Mouse (Mus musculus) heart, adult 8-10 months (tissue): Measurements from ENCODE around the gene Pik3c2g. TPM values are rescaled to one million over a fixed set of nuclear protein-coding genes. Genes with fewer than 3 reads are reported as not detected.
A peak's percentile ranks its signal among the peaks of the same experiment; 100 is the strongest.

ENCODE experiments used
- DNase-seq: peaks from one replicate; pipeline ENCODE4 v3.0.0; 2022; ENCODE audit warnings: low spot score
- total RNA-seq, 4 experiments: library from RNA; stranded (reverse); gene quantifications; 2 replicates each; pipeline ENCODE4 v1.2.4; 2022

The Pik3c2g gene
- total RNA-seq, 4 experiments from 2014 or later: 0.09 to 1.9 TPM; not detected in 2

- no peak for DNase-seq
Observed at GRCm38 (mm10) chr6:139841272-139841671, 254.3 kb downstream of the Pik3c2g start.

- no peak for DNase-seq
Observed at GRCm38 (mm10) chr6:139842626-139843025, 255.6 kb downstream of the Pik3c2g start.

GRCm38 (mm10) chr6:139843531-139843930, 256.5 kb downstream of the Pik3c2g start:
- DNase-seq: no peak

- DNase-seq: no peak
Observed at GRCm38 (mm10) chr6:139846889-139847544, 260.0 kb downstream of the Pik3c2g start.

GRCm38 (mm10) chr6:139849931-139850330, 262.9 kb downstream of the Pik3c2g start:
- no peak for DNase-seq

GRCm38 (mm10) chr6:139851705-139852603, 264.9 kb downstream of the Pik3c2g start:
- no peak for DNase-seq

- no peak for DNase-seq
Observed at GRCm38 (mm10) chr6:139852836-139853235, 265.8 kb downstream of the Pik3c2g start.

- no peak for DNase-seq
Observed at GRCm38 (mm10) chr6:139860141-139860540, 273.1 kb downstream of the Pik3c2g start.

GRCm38 (mm10) chr6:139861534-139861933, 274.5 kb downstream of the Pik3c2g start:
- DNase-seq: no peak

- no peak for DNase-seq
Observed at GRCm38 (mm10) chr6:139865059-139865673, 278.1 kb downstream of the Pik3c2g start.

GRCm38 (mm10) chr6:139874418-139875176, 287.6 kb downstream of the Pik3c2g start:
- DNase-seq: peak; percentile 41

GRCm38 (mm10) chr6:139876691-139877090, 289.7 kb downstream of the Pik3c2g start:
- no peak for DNase-seq

GRCm38 (mm10) chr6:139877476-139878361, 290.7 kb downstream of the Pik3c2g start:
- DNase-seq: no peak

GRCm38 (mm10) chr6:139878362-139878696, 291.3 kb downstream of the Pik3c2g start:
- DNase-seq: peak; percentile 41

- no peak for DNase-seq
Observed at GRCm38 (mm10) chr6:139882076-139882475, 295.1 kb downstream of the Pik3c2g start.

- DNase-seq: no peak
Observed at GRCm38 (mm10) chr6:139887175-139887574, 300.2 kb downstream of the Pik3c2g start.

GRCm38 (mm10) chr6:139895637-139896036, 308.6 kb downstream of the Pik3c2g start:
- DNase-seq: no peak

- DNase-seq: no peak
Observed at GRCm38 (mm10) chr6:139899630-139900151, 312.7 kb downstream of the Pik3c2g start.

GRCm38 (mm10) chr6:139901801-139902200, 314.8 kb downstream of the Pik3c2g start:
- DNase-seq: no peak

- DNase-seq: no peak
Observed at GRCm38 (mm10) chr6:139907138-139907537, 320.1 kb downstream of the Pik3c2g start.
